Mouse (Mus musculus): Measurements from ENCODE around the gene Hhex.

GRCm38 (mm10) chr19:37466978-37467377 lies 32.4 kb downstream of the Hhex start:
- no peak for TF ChIP-seq CTCF (IDR thresholded peaks at IDR 0.05; ENCODE audit: control insufficient read depth, insufficient read depth, insufficient replicate concordance, low read depth, low read length)
- no peak for TF ChIP-seq POLR2A (IDR thresholded peaks at IDR 0.05; ENCODE audit: control insufficient read depth, low read depth, low read length)
